Mouse (Mus musculus): ENCODE measurements at regions not wholly inside any gene's neighbourhood (a gene's known extent, or its start where the extent isn't known, plus 50 kb on each side); places are given as distances from the start of the nearest gene placed in this dataset.

GRCm38 (mm10) chr3:39776278-39777039, 754.6 kb upstream of the Intu start:
- no peak overlapping the region for H3K4me3 ChIP-seq (ENCODE audit: control insufficient read depth, low read depth, low read length)
- H3K4me1 ChIP-seq (ENCODE audit: control insufficient read depth, insufficient read depth, low read length), result no peaks in the 10 kb centered on the region
- no peaks in the 10 kb centered on the region for H3K36me3 ChIP-seq (ENCODE audit: control insufficient read depth, insufficient read depth, low read length)
- no peaks in the 10 kb centered on the region for H3K27me3 ChIP-seq (ENCODE audit: control insufficient read depth, insufficient read depth, low read length)
- no peak for TF ChIP-seq CTCF (IDR thresholded peaks at IDR 0.05; ENCODE audit: control insufficient read depth, insufficient read depth, insufficient replicate concordance, low read depth, low read length)
- no peak for TF ChIP-seq POLR2A (IDR thresholded peaks at IDR 0.05; ENCODE audit: control insufficient read depth, low read depth, low read length)
- H3K27ac ChIP-seq (ENCODE audit: control insufficient read depth, insufficient read depth, low read depth, low read length), result no peak overlapping the region

- Histone ChIP-seq H3K4me1 (ENCODE audit: control insufficient read depth, insufficient read depth, low read length) (no peaks in the 10 kb centered on the region), H3K4me3 (ENCODE audit: control insufficient read depth, low read depth, low read length) (no peak overlapping the region), H3K36me3 (ENCODE audit: control insufficient read depth, insufficient read depth, low read length) (no peaks in the 10 kb centered on the region), H3K27me3 (ENCODE audit: control insufficient read depth, insufficient read depth, low read length) (no peaks in the 10 kb centered on the region), H3K27ac (ENCODE audit: control insufficient read depth, insufficient read depth, low read depth, low read length) (no peak overlapping the region)
- TF ChIP-seq POLR2A (IDR thresholded peaks at IDR 0.05; ENCODE audit: control insufficient read depth, low read depth, low read length), result no peak
- TF ChIP-seq CTCF (IDR thresholded peaks at IDR 0.05; ENCODE audit: control insufficient read depth, insufficient read depth, insufficient replicate concordance, low read depth, low read length), result no peak
These were observed 751.3 kb upstream of the Intu start for GRCm38 (mm10) chr3:39779690-39780218.

GRCm38 (mm10) chr3:39780270-39780669, 750.8 kb upstream of the Intu start:
- Histone ChIP-seq H3K4me3 (ENCODE audit: control insufficient read depth, low read depth, low read length) (no peak overlapping the region), H3K27ac (ENCODE audit: control insufficient read depth, insufficient read depth, low read depth, low read length) (no peak overlapping the region), H3K27me3 (ENCODE audit: control insufficient read depth, insufficient read depth, low read length) (no peaks in the 10 kb centered on the region), H3K4me1 (ENCODE audit: control insufficient read depth, insufficient read depth, low read length) (no peaks in the 10 kb centered on the region), H3K36me3 (ENCODE audit: control insufficient read depth, insufficient read depth, low read length) (no peaks in the 10 kb centered on the region)
- TF ChIP-seq POLR2A (IDR thresholded peaks at IDR 0.05; ENCODE audit: control insufficient read depth, low read depth, low read length) (no peak), CTCF (IDR thresholded peaks at IDR 0.05; ENCODE audit: control insufficient read depth, insufficient read depth, insufficient replicate concordance, low read depth, low read length) (no peak)

- Histone ChIP-seq H3K27ac (ENCODE audit: control insufficient read depth, insufficient read depth, low read depth, low read length) (no peak overlapping the region), H3K4me1 (ENCODE audit: control insufficient read depth, insufficient read depth, low read length) (no peaks in the 10 kb centered on the region), H3K27me3 (ENCODE audit: control insufficient read depth, insufficient read depth, low read length) (no peaks in the 10 kb centered on the region), H3K4me3 (ENCODE audit: control insufficient read depth, low read depth, low read length) (no peak overlapping the region), H3K36me3 (ENCODE audit: control insufficient read depth, insufficient read depth, low read length) (no peaks in the 10 kb centered on the region)
- TF ChIP-seq POLR2A (IDR thresholded peaks at IDR 0.05; ENCODE audit: control insufficient read depth, low read depth, low read length) (no peak), CTCF (IDR thresholded peaks at IDR 0.05; ENCODE audit: control insufficient read depth, insufficient read depth, insufficient replicate concordance, low read depth, low read length) (no peak)
These were observed 746.2 kb upstream of the Intu start for GRCm38 (mm10) chr3:39784901-39785300.

GRCm38 (mm10) chr3:39809586-39809985, 721.5 kb upstream of the Intu start:
- no peak for TF ChIP-seq POLR2A (IDR thresholded peaks at IDR 0.05; ENCODE audit: control insufficient read depth, low read depth, low read length)
- no peak for TF ChIP-seq CTCF (IDR thresholded peaks at IDR 0.05; ENCODE audit: control insufficient read depth, insufficient read depth, insufficient replicate concordance, low read depth, low read length)

GRCm38 (mm10) chr3:39814814-39815213, 716.3 kb upstream of the Intu start:
- no peak overlapping the region for H3K27ac ChIP-seq (ENCODE audit: control insufficient read depth, insufficient read depth, low read depth, low read length)
- no peak for TF ChIP-seq POLR2A (IDR thresholded peaks at IDR 0.05; ENCODE audit: control insufficient read depth, low read depth, low read length)
- peak; percentile 28; the same call in 1 of the 2 replicates for TF ChIP-seq CTCF (IDR thresholded peaks at IDR 0.05; ENCODE audit: control insufficient read depth, insufficient read depth, insufficient replicate concordance, low read depth, low read length)
- H3K36me3 ChIP-seq (ENCODE audit: control insufficient read depth, insufficient read depth, low read length), result no peaks in the 10 kb centered on the region
- no peaks in the 10 kb centered on the region for H3K4me1 ChIP-seq (ENCODE audit: control insufficient read depth, insufficient read depth, low read length)
- no peak overlapping the region for H3K4me3 ChIP-seq (ENCODE audit: control insufficient read depth, low read depth, low read length)
- H3K27me3 ChIP-seq (ENCODE audit: control insufficient read depth, insufficient read depth, low read length), result no peaks in the 10 kb centered on the region

More at GRCm38 (mm10) chr3:39809586-39809985, 721.5 kb upstream of the Intu start:
- H3K27me3 ChIP-seq (ENCODE audit: control insufficient read depth, insufficient read depth, low read length), result no peaks in the 10 kb centered on the region
- H3K4me1 ChIP-seq (ENCODE audit: control insufficient read depth, insufficient read depth, low read length), result no peaks in the 10 kb centered on the region
- no peak overlapping the region for H3K27ac ChIP-seq (ENCODE audit: control insufficient read depth, insufficient read depth, low read depth, low read length)
- H3K36me3 ChIP-seq (ENCODE audit: control insufficient read depth, insufficient read depth, low read length), result no peaks in the 10 kb centered on the region
- no peak overlapping the region for H3K4me3 ChIP-seq (ENCODE audit: control insufficient read depth, low read depth, low read length)

- Histone ChIP-seq H3K27me3 (ENCODE audit: control insufficient read depth, insufficient read depth, low read length) (no peaks in the 10 kb centered on the region), H3K4me1 (ENCODE audit: control insufficient read depth, insufficient read depth, low read length) (no peaks in the 10 kb centered on the region), H3K27ac (ENCODE audit: control insufficient read depth, insufficient read depth, low read depth, low read length) (no peak overlapping the region), H3K4me3 (ENCODE audit: control insufficient read depth, low read depth, low read length) (no peak overlapping the region), H3K36me3 (ENCODE audit: control insufficient read depth, insufficient read depth, low read length) (no peaks in the 10 kb centered on the region)
- TF ChIP-seq POLR2A (IDR thresholded peaks at IDR 0.05; ENCODE audit: control insufficient read depth, low read depth, low read length), result no peak
- no peak for TF ChIP-seq CTCF (IDR thresholded peaks at IDR 0.05; ENCODE audit: control insufficient read depth, insufficient read depth, insufficient replicate concordance, low read depth, low read length)
These were observed 700.5 kb upstream of the Intu start for GRCm38 (mm10) chr3:39830488-39831056.

Measured in testis, adult 2 months (tissue).